Mouse (Mus musculus) intestine, embryonic 14.5 days (tissue): ENCODE measurements at regions not wholly inside any gene's neighbourhood (a gene's known extent, or its start where the extent isn't known, plus 50 kb on each side); places are given as distances from the start of the nearest gene placed in this dataset.

Source experiments
- ATAC-seq: fragments of 200-750 bp; cut with Nextera tagmentation; replicated peaks from 2 replicates; pipeline ENCODE4 v1.8.0; 2017; ENCODE audit warnings: low read depth, moderate number of reproducible peaks, moderate TSS enrichment, moderate library complexity; ENCODE audit not compliant: low FRiP score, low TSS enrichment
- DNase-seq: peaks from one replicate; pipeline ENCODE4 v3.0.0-alpha.2; 2018; ENCODE audit warnings: low spot score
- H3K27ac ChIP-seq: fragments of 300-500 bp; sonication (generic); 2 replicates; pipeline ENCODE4 v1.5.1; 2014; ENCODE audit warnings: low read depth, mild to moderate bottlenecking, control low read depth
- H3K27me3 ChIP-seq: fragments of 300-500 bp; sonication (generic); replicated peaks from 2 replicates; pipeline ENCODE4 v1.6.1; 2014; ENCODE audit warnings: low read length, control low read depth; ENCODE audit not compliant: control insufficient read depth, insufficient read depth
- H3K36me3 ChIP-seq: fragments of 300-500 bp; sonication (generic); 2 replicates; pipeline ENCODE4 v1.6.1; 2014; ENCODE audit warnings: low read length, control low read depth; ENCODE audit not compliant: control insufficient read depth, insufficient read depth
- H3K4me1 ChIP-seq: fragments of 300-500 bp; sonication (generic); replicated peaks from 2 replicates; pipeline ENCODE4 v1.6.1; 2014; ENCODE audit warnings: low read length, control low read depth, mixed read lengths; ENCODE audit not compliant: control insufficient read depth, insufficient read depth
- H3K4me2 ChIP-seq: fragments of 300-500 bp; sonication (generic); 2 replicates; pipeline ENCODE4 v1.6.1; 2014; ENCODE audit warnings: low read length
- H3K4me3 ChIP-seq: fragments of 300-500 bp; sonication (generic); 2 replicates; pipeline ENCODE4 v1.5.1; 2014; ENCODE audit warnings: low read depth, low read length, control low read depth, mixed read lengths
- H3K9ac ChIP-seq: fragments of 300-500 bp; sonication (generic); 2 replicates; pipeline ENCODE4 v1.6.1; 2014; ENCODE audit warnings: mild to moderate bottlenecking, low read length
- H3K9me3 ChIP-seq: fragments of 300-500 bp; sonication (generic); 2 replicates; pipeline ENCODE4 v1.6.1; 2016; ENCODE audit warnings: low read length, control low read depth; ENCODE audit not compliant: control insufficient read depth
- WGBS: fragments of 180-500 bp; shearing (Covaris S2); extraction: QIAGEN DNeasy Blood & Tissue Kit; methylation state at CpG from one replicate; pipeline ENCODE4 v1.1.7; 2014; 5-methylcytosine and 5-hydroxymethylcytosine counted together

DNA sequence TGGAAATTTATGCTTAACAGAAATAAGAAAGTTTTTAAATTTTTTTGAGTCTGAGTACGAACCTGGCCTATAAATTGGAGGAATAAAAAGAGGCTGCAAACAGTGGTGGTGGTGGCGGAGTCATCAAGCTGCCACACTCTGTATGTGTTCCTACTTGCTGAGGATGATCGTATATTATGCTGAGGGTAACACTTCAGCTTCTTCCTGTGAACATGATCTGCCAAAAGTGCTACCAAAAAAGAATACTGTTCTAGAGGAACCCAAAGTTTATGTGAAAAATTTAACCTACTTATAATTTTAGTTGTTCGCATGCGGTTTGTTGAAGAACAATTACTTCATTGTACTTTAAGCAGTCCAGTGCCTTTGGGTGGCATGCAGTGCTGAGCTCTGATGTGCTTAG, 1245.5 kb downstream of the 9330182O14Rik start:
- H3K4me2 ChIP-seq: no peak overlapping the region
- H3K4me1 ChIP-seq: no peaks in the 10 kb centered on the region
- ATAC-seq (no peak), DNase-seq (no peak)
- no peaks in the 10 kb centered on the region for H3K27me3 ChIP-seq
- H3K9ac ChIP-seq: no peak overlapping the region
- WGBS: 83% methylated on average over 5 of the region's 5 CpGs
- H3K36me3 ChIP-seq: no peaks in the 10 kb centered on the region
- no peak overlapping the region for H3K27ac ChIP-seq
- no peaks in the 10 kb centered on the region for H3K9me3 ChIP-seq
- no peak overlapping the region for H3K4me3 ChIP-seq

DNA sequence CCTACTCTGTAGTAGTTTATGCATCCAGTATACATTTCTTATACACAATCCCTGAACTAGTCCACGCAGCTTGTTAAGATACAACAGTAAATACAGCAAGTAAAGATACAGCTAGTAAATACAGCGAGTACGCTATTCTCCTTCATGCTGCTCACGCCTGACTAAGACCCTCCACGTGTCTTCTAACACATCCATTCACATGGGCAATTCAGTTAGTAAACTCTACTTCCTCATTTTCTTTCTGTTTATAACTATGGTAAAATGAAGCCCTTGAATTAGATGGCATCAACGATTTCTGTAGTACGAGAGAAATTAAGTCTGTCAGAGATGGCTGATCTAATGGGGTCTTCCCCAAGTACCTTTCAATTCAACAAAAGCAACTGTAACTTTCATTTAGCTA, 1246.3 kb downstream of the 9330182O14Rik start:
- no peak overlapping the region for H3K4me3 ChIP-seq
- no peak overlapping the region for H3K4me2 ChIP-seq
- no peak overlapping the region for H3K9ac ChIP-seq
- WGBS: 92% methylated on average over 7 of the region's 7 CpGs
- H3K27ac ChIP-seq: no peak overlapping the region
- no peaks in the 10 kb centered on the region for H3K36me3 ChIP-seq
- ATAC-seq: no peak
- no peaks in the 10 kb centered on the region for H3K4me1 ChIP-seq
- DNase-seq: no peak
- no peaks in the 10 kb centered on the region for H3K27me3 ChIP-seq
- H3K9me3 ChIP-seq: no peaks in the 10 kb centered on the region

DNA sequence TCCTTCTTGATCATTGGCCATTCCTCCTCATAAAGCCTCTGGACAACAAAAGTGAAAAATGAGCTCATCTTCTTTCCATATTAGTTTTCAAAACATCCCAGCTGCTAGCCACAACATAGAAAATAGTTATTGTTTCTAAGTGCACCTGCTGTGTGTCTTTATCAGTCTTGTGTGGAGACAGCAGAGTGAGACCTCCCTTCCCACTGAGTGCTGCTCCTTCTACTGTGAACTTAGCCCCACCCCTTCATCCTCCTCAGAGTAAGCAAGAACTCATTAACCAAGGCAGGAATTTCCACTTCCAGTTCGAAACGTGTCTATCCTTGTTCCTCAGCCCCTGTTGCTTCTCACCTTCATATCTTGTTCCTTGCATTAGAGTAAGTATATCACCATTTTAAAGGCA, 1256.5 kb downstream of the 9330182O14Rik start:
- Histone ChIP-seq H3K4me2 (no peak overlapping the region), H3K4me3 (no peak overlapping the region), H3K27ac (no peak overlapping the region), H3K9ac (no peak overlapping the region), H3K4me1 (no peaks in the 10 kb centered on the region), H3K27me3 (no peaks in the 10 kb centered on the region), H3K9me3 (no peaks in the 10 kb centered on the region), H3K36me3 (no peaks in the 10 kb centered on the region)
- ATAC-seq: no peak
- DNase-seq: no peak
- WGBS: 23% methylated on average over 2 of the region's 2 CpGs
